Mouse (Mus musculus) ovary, adult 18-20 months (tissue): ENCODE data around the gene 9430097D07Rik.
A peak's percentile ranks its signal among the peaks of the same experiment; 100 is the strongest.

Experiments
- DNase-seq: peaks from one replicate; pipeline ENCODE4 v3.0.0; 2022; ENCODE audit warnings: low spot score, mixed read lengths

9430097D07Rik gene

GRCm38 (mm10) chr2:32559570-32559969 lies 15.9 kb downstream of the 9430097D07Rik start:
- no peak for DNase-seq

- no peak for DNase-seq
Observed at GRCm38 (mm10) chr2:32556019-32556418, 19.5 kb downstream of the 9430097D07Rik start.

- DNase-seq, result no peak
Observed at GRCm38 (mm10) chr2:32555484-32555883, 20.0 kb downstream of the 9430097D07Rik start.

GRCm38 (mm10) chr2:32553592-32554148 lies 21.8 kb downstream of the 9430097D07Rik start:
- no peak for DNase-seq

- DNase-seq, result no peak
Observed at GRCm38 (mm10) chr2:32551236-32551635, 24.2 kb downstream of the 9430097D07Rik start.

- DNase-seq, result no peak
Observed at GRCm38 (mm10) chr2:32549764-32550163, 25.7 kb downstream of the 9430097D07Rik start.

GRCm38 (mm10) chr2:32549171-32549570 lies 26.3 kb downstream of the 9430097D07Rik start:
- no peak for DNase-seq

GRCm38 (mm10) chr2:32547964-32548739 lies 27.3 kb downstream of the 9430097D07Rik start:
- no peak for DNase-seq

- DNase-seq, result no peak
Observed at GRCm38 (mm10) chr2:32547380-32547779, 28.1 kb downstream of the 9430097D07Rik start.

GRCm38 (mm10) chr2:32546951-32547350 lies 28.5 kb downstream of the 9430097D07Rik start:
- no peak for DNase-seq

- DNase-seq, result no peak
Observed at GRCm38 (mm10) chr2:32543031-32543449, 32.4 kb downstream of the 9430097D07Rik start.

GRCm38 (mm10) chr2:32541986-32542573 lies 33.4 kb downstream of the 9430097D07Rik start:
- no peak for DNase-seq

GRCm38 (mm10) chr2:32541333-32541908 lies 34.1 kb downstream of the 9430097D07Rik start:
- DNase-seq, result no peak

GRCm38 (mm10) chr2:32539452-32539981 lies 36.0 kb downstream of the 9430097D07Rik start:
- no peak for DNase-seq

- DNase-seq, result no peak
Observed at GRCm38 (mm10) chr2:32538461-32538860, 37.0 kb downstream of the 9430097D07Rik start.

- no peak for DNase-seq
Observed at GRCm38 (mm10) chr2:32537941-32538340, 37.5 kb downstream of the 9430097D07Rik start.

- DNase-seq, result no peak
Observed at GRCm38 (mm10) chr2:32537360-32537905, 38.1 kb downstream of the 9430097D07Rik start.

- peak; percentile 32 for DNase-seq
Observed at GRCm38 (mm10) chr2:32536634-32537359, 38.7 kb downstream of the 9430097D07Rik start.

GRCm38 (mm10) chr2:32536086-32536633 lies 39.3 kb downstream of the 9430097D07Rik start:
- DNase-seq, result no peak

GRCm38 (mm10) chr2:32535501-32535991 lies 39.9 kb downstream of the 9430097D07Rik start:
- peak; percentile 26 for DNase-seq
